Mouse (Mus musculus) limb, embryonic 10.5 days (tissue): Measurements from ENCODE around the gene Ilf2. TPM values are rescaled to one million over a fixed set of nuclear protein-coding genes. Genes with fewer than 3 reads are reported as not detected.

Source experiments
- DNase-seq: peaks from one replicate; pipeline ENCODE4 v3.0.0-alpha.2; 2017; ENCODE audit warnings: low spot score
- H3K27ac ChIP-seq: fragments of 300-500 bp; sonication (generic); 2 replicates; pipeline ENCODE4 v1.5.1; 2016; ENCODE audit warnings: mild to moderate bottlenecking
- H3K27me3 ChIP-seq: fragments of 300-500 bp; sonication (generic); 2 replicates; pipeline ENCODE4 v1.6.1; 2016; ENCODE audit warnings: low read depth, mild to moderate bottlenecking; ENCODE audit not compliant: poor library complexity, severe bottlenecking
- H3K36me3 ChIP-seq: fragments of 300-500 bp; sonication (generic); 2 replicates; pipeline ENCODE4 v1.6.1; 2016; ENCODE audit warnings: mild to moderate bottlenecking, moderate library complexity
- H3K4me1 ChIP-seq: fragments of 300-500 bp; sonication (generic); 2 replicates; pipeline ENCODE4 v1.6.1; 2016
- H3K4me3 ChIP-seq: fragments of 300-500 bp; sonication (generic); 2 replicates; pipeline ENCODE4 v1.5.1; 2016; ENCODE audit warnings: mild to moderate bottlenecking, moderate library complexity
- H3K9me3 ChIP-seq: fragments of 300-500 bp; sonication (generic); replicated peaks from 2 replicates; pipeline ENCODE4 v1.6.1; 2016; ENCODE audit warnings: mild to moderate bottlenecking
- WGBS: fragments of 180-500 bp; shearing (Covaris S2); methylation state at CpG from one replicate; pipeline ENCODE4 v1.1.7; 2016; 5-methylcytosine and 5-hydroxymethylcytosine counted together
- polyA plus RNA-seq: library from polyadenylated mRNA; unstranded; fragments of >200 nt; fragmentation: Nextera tagmentation; extraction: Ambion mirVana; gene quantifications from 2 replicates; pipeline ENCODE4 v1.2.1, GENCODE M21; 2016

Ilf2 gene
- polyA plus RNA-seq, 1 experiment from 2014 or later: 379 TPM

GRCm38 (mm10) chr3:90465686-90466310, 10.1 kb upstream of the Ilf2 start, which contains the start of gene Npr1:
Gene Npr1, minus strand, starts transcription at chr3:90465866.
- H3K9me3 ChIP-seq: no peaks in the 10 kb centered on the region
- peaks cover 59% of the 10 kb centered on the region for H3K27me3 ChIP-seq
- no peaks in the 10 kb centered on the region for H3K36me3 ChIP-seq
- H3K4me1 ChIP-seq: peaks cover 22% of the 10 kb centered on the region
- peak within 1 kb of the TSS; percentile 58 for H3K4me3 ChIP-seq
- under 1% methylated on average over 43 of the region's 49 CpGs for WGBS
- peak within 1 kb of the TSS; percentile 68 for H3K27ac ChIP-seq
- DNase-seq: peak; percentile 69

GRCm38 (mm10) chr3:90466311-90466766, 9.6 kb upstream of the Ilf2 start:
- Histone ChIP-seq H3K27me3 (peaks cover 53% of the 10 kb centered on the region), H3K27ac (peak overlapping the region; percentile 68; the same call in 1 of the 2 replicates)

GRCm38 (mm10) chr3:90467618-90468300, 8.2 kb upstream of the Ilf2 start:
- H3K4me1 ChIP-seq: peaks cover 22% of the 10 kb centered on the region
- no peak overlapping the region for H3K27ac ChIP-seq
- H3K27me3 ChIP-seq: peaks cover 40% of the 10 kb centered on the region
- no peaks in the 10 kb centered on the region for H3K36me3 ChIP-seq
- no peak for DNase-seq
- H3K4me3 ChIP-seq: no peak overlapping the region
- 91% methylated on average over 10 of the region's 10 CpGs for WGBS
- no peaks in the 10 kb centered on the region for H3K9me3 ChIP-seq

More at GRCm38 (mm10) chr3:90466311-90466766, 9.6 kb upstream of the Ilf2 start:
- peak overlapping the region; percentile 58 for H3K4me3 ChIP-seq
- no peaks in the 10 kb centered on the region for H3K36me3 ChIP-seq
- DNase-seq: peak; percentile 66
- under 1% methylated on average over 15 of the region's 15 CpGs for WGBS
- peaks cover 22% of the 10 kb centered on the region for H3K4me1 ChIP-seq
- no peaks in the 10 kb centered on the region for H3K9me3 ChIP-seq

GRCm38 (mm10) chr3:90472213-90472612, 3.7 kb upstream of the Ilf2 start:
- no peak overlapping the region for H3K4me3 ChIP-seq
- H3K27ac ChIP-seq: no peak overlapping the region
- peaks cover under 1% of the 10 kb centered on the region for H3K36me3 ChIP-seq
- WGBS: 38% methylated on average over 3 of the region's 3 CpGs
- H3K4me1 ChIP-seq: peaks cover 5% of the 10 kb centered on the region
- no peak for DNase-seq
- H3K9me3 ChIP-seq: no peaks in the 10 kb centered on the region
- 0 out of 2 replicates have a peak, but pooled peaks cover 4% of the 10 kb centered on the region for H3K27me3 ChIP-seq

- no peak for DNase-seq
- H3K4me3 ChIP-seq: peak overlapping the region; percentile 34
- H3K4me1 ChIP-seq: peaks cover 7% of the 10 kb centered on the region
- H3K9me3 ChIP-seq: no peaks in the 10 kb centered on the region
- 44% methylated on average over 16 of the region's 16 CpGs for WGBS
- H3K27me3 ChIP-seq: no peaks in the 10 kb centered on the region
- H3K27ac ChIP-seq: no peak overlapping the region
- peaks cover 31% of the 10 kb centered on the region for H3K36me3 ChIP-seq
Observed at GRCm38 (mm10) chr3:90475151-90475830, 635 bp upstream of the Ilf2 start.

GRCm38 (mm10) chr3:90486998-90487397, 11.1 kb downstream of the Ilf2 start:
- no peaks in the 10 kb centered on the region for H3K9me3 ChIP-seq
- H3K27me3 ChIP-seq: no peaks in the 10 kb centered on the region
- DNase-seq: no peak
- peaks cover 9% of the 10 kb centered on the region for H3K4me1 ChIP-seq
- no peak overlapping the region for H3K27ac ChIP-seq
- no peak overlapping the region for H3K4me3 ChIP-seq
- 89% methylated on average over 5 of the region's 5 CpGs for WGBS
- H3K36me3 ChIP-seq: peaks cover 75% of the 10 kb centered on the region

GRCm38 (mm10) chr3:90488576-90488975, 12.7 kb downstream of the Ilf2 start:
- WGBS: 90% methylated on average over 6 of the region's 6 CpGs

GRCm38 (mm10) chr3:90490696-90491256, 14.8 kb downstream of the Ilf2 start, which contains the start of gene Snapin:
Gene Snapin, minus strand, starts transcription at chr3:90491033.
- under 1% methylated on average over 37 of the region's 37 CpGs for WGBS
- H3K4me1 ChIP-seq: peaks cover 9% of the 10 kb centered on the region
- no peaks in the 10 kb centered on the region for H3K27me3 ChIP-seq
- peak within 1 kb of the TSS; percentile 90 for H3K27ac ChIP-seq
- peak within 1 kb of the TSS; percentile 73 for H3K4me3 ChIP-seq
- no peaks in the 10 kb centered on the region for H3K9me3 ChIP-seq
- H3K36me3 ChIP-seq: peaks cover 48% of the 10 kb centered on the region
- peak; percentile 96 for DNase-seq

More at GRCm38 (mm10) chr3:90488576-90488975, 12.7 kb downstream of the Ilf2 start:
- DNase-seq: no peak
- H3K9me3 ChIP-seq: no peaks in the 10 kb centered on the region
- H3K27ac ChIP-seq: no peak overlapping the region
- peaks cover 9% of the 10 kb centered on the region for H3K4me1 ChIP-seq
- no peak overlapping the region for H3K4me3 ChIP-seq
- H3K27me3 ChIP-seq: no peaks in the 10 kb centered on the region
- peaks cover 59% of the 10 kb centered on the region for H3K36me3 ChIP-seq

- Histone ChIP-seq H3K4me1 (peaks cover 9% of the 10 kb centered on the region), H3K36me3 (peaks cover 48% of the 10 kb centered on the region), H3K27me3 (no peaks in the 10 kb centered on the region), H3K27ac (no peak overlapping the region), H3K4me3 (peak overlapping the region; percentile 73; the same call in 1 of the 2 replicates), H3K9me3 (no peaks in the 10 kb centered on the region)
- WGBS: 36% methylated on average over 2 of the region's 2 CpGs
- DNase-seq: no peak
Observed at GRCm38 (mm10) chr3:90491350-90491749, 15.4 kb downstream of the Ilf2 start.

GRCm38 (mm10) chr3:90493831-90494540, 18.1 kb downstream of the Ilf2 start:
- Histone ChIP-seq H3K36me3 (peaks cover 48% of the 10 kb centered on the region), H3K4me1 (peaks cover 9% of the 10 kb centered on the region), H3K27me3 (no peaks in the 10 kb centered on the region), H3K27ac (no peak overlapping the region), H3K4me3 (no peak overlapping the region), H3K9me3 (no peaks in the 10 kb centered on the region)
- 77% methylated on average over 4 of the region's 4 CpGs for WGBS
- DNase-seq: no peak

GRCm38 (mm10) chr3:90495850-90496525, 20.1 kb downstream of the Ilf2 start:
- 92% methylated on average over 7 of the region's 7 CpGs for WGBS
- no peak overlapping the region for H3K4me3 ChIP-seq
- no peak for DNase-seq
- H3K4me1 ChIP-seq: no peaks in the 10 kb centered on the region
- H3K9me3 ChIP-seq: no peaks in the 10 kb centered on the region
- H3K36me3 ChIP-seq: peaks cover 63% of the 10 kb centered on the region
- no peaks in the 10 kb centered on the region for H3K27me3 ChIP-seq
- H3K27ac ChIP-seq: no peak overlapping the region

- H3K36me3 ChIP-seq: peaks cover 79% of the 10 kb centered on the region
Observed at GRCm38 (mm10) chr3:90497597-90497996, 21.7 kb downstream of the Ilf2 start.

More at GRCm38 (mm10) chr3:90497597-90497996, 21.7 kb downstream of the Ilf2 start:
- Histone ChIP-seq H3K27me3 (no peaks in the 10 kb centered on the region), H3K4me3 (no peak overlapping the region), H3K9me3 (no peaks in the 10 kb centered on the region), H3K27ac (no peak overlapping the region), H3K4me1 (no peaks in the 10 kb centered on the region)
- no peak for DNase-seq
